Mouse (Mus musculus) bone marrow macrophage, adult 2 months (primary cell): ENCODE results near the gene Krt81.

Source experiments
- CTCF ChIP-seq: IDR thresholded peaks from 2 replicates; pipeline ENCODE4 v1.5.1; 2012; ENCODE audit warnings: low read depth, mild to moderate bottlenecking, low read length, moderate library complexity
- POLR2A ChIP-seq: IDR thresholded peaks from 2 replicates; pipeline ENCODE4 v1.6.1; 2012; ENCODE audit warnings: mild to moderate bottlenecking, low read depth, low read length, borderline replicate concordance

- TF ChIP-seq CTCF, result no peak
- TF ChIP-seq POLR2A, result no peak
Measured at GRCm38 (mm10) chr15:101420903-101421302, 42.6 kb downstream of the Krt81 start.
